Mouse (Mus musculus): ENCODE data around the gene Tomm20. TPM values are rescaled to one million over a fixed set of nuclear protein-coding genes. Genes with fewer than 3 reads are reported as not detected.

The Tomm20 gene
- polyA plus RNA-seq, 1 experiment, result 184 TPM

GRCm38 (mm10) chr8:126968107-126968506 lies 22.5 kb upstream of the Tomm20 start:
- WGBS, result 89% methylated on average over 6 of the region's 6 CpGs
- DNase-seq, result no peak
- Histone ChIP-seq H3K4me3 (replicated peaks; ENCODE audit: extremely low read depth, low read depth, low read length) (no peak overlapping the region), H3K4me1 (ENCODE audit: control insufficient read depth, insufficient read depth, low read length) (peaks cover 2% of the 10 kb centered on the region; the same call in 1 of the 2 replicates)
- TF ChIP-seq POLR2A (IDR thresholded peaks at IDR 0.05; ENCODE audit: borderline replicate concordance, extremely low read depth, low read depth, low read length) (no peak), CTCF (IDR thresholded peaks at IDR 0.05; ENCODE audit: insufficient read depth, low read length) (no peak)

- H3K4me3 ChIP-seq (replicated peaks; ENCODE audit: extremely low read depth, low read depth, low read length), result no peak overlapping the region
- TF ChIP-seq POLR2A (IDR thresholded peaks at IDR 0.05; ENCODE audit: borderline replicate concordance, extremely low read depth, low read depth, low read length) (no peak), CTCF (IDR thresholded peaks at IDR 0.05; ENCODE audit: insufficient read depth, low read length) (no peak)
- 80% methylated on average over 6 of the region's 6 CpGs for WGBS
- no peak for DNase-seq
- H3K4me1 ChIP-seq (ENCODE audit: control insufficient read depth, insufficient read depth, low read length), result peaks cover 2% of the 10 kb centered on the region; the same call in 1 of the 2 replicates
These were observed 19.6 kb upstream of the Tomm20 start for GRCm38 (mm10) chr8:126965246-126965645.

- no peak for DNase-seq
- H3K4me3 ChIP-seq (replicated peaks; ENCODE audit: extremely low read depth, low read depth, low read length), result no peak overlapping the region
- WGBS, result 81% methylated on average over 1 of the region's 1 CpGs
- TF ChIP-seq CTCF (IDR thresholded peaks at IDR 0.05; ENCODE audit: insufficient read depth, low read length) (no peak), POLR2A (IDR thresholded peaks at IDR 0.05; ENCODE audit: borderline replicate concordance, extremely low read depth, low read depth, low read length) (no peak)
- no peaks in the 10 kb centered on the region for H3K4me1 ChIP-seq (ENCODE audit: control insufficient read depth, insufficient read depth, low read length)
These were observed 17.2 kb upstream of the Tomm20 start for GRCm38 (mm10) chr8:126962871-126963270.

- H3K4me3 ChIP-seq (replicated peaks; ENCODE audit: extremely low read depth, low read depth, low read length), result no peak overlapping the region
- 85% methylated on average over 3 of the region's 3 CpGs for WGBS
- no peak for DNase-seq
- no peaks in the 10 kb centered on the region for H3K4me1 ChIP-seq (ENCODE audit: control insufficient read depth, insufficient read depth, low read length)
- no peak for TF ChIP-seq CTCF (IDR thresholded peaks at IDR 0.05; ENCODE audit: insufficient read depth, low read length)
- TF ChIP-seq POLR2A (IDR thresholded peaks at IDR 0.05; ENCODE audit: borderline replicate concordance, extremely low read depth, low read depth, low read length), result no peak
These were observed 15.9 kb upstream of the Tomm20 start for GRCm38 (mm10) chr8:126961516-126961915.

GRCm38 (mm10) chr8:126951900-126952636 lies 6.4 kb upstream of the Tomm20 start:
- WGBS, result 86% methylated on average over 11 of the region's 11 CpGs
- H3K4me3 ChIP-seq (replicated peaks; ENCODE audit: extremely low read depth, low read depth, low read length), result no peak overlapping the region
- H3K4me1 ChIP-seq (ENCODE audit: control insufficient read depth, insufficient read depth, low read length), result no peaks in the 10 kb centered on the region
- DNase-seq, result no peak
- no peak for TF ChIP-seq CTCF (IDR thresholded peaks at IDR 0.05; ENCODE audit: insufficient read depth, low read length)
- no peak for TF ChIP-seq POLR2A (IDR thresholded peaks at IDR 0.05; ENCODE audit: borderline replicate concordance, extremely low read depth, low read depth, low read length)

GRCm38 (mm10) chr8:126949527-126949926 lies 3.9 kb upstream of the Tomm20 start:
- WGBS, result 74% methylated on average over 2 of the region's 2 CpGs
- DNase-seq, result no peak
- H3K4me1 ChIP-seq (ENCODE audit: control insufficient read depth, insufficient read depth, low read length), result peaks cover 4% of the 10 kb centered on the region; the same call in 1 of the 2 replicates
- no peak overlapping the region for H3K4me3 ChIP-seq (replicated peaks; ENCODE audit: extremely low read depth, low read depth, low read length)
- TF ChIP-seq POLR2A (IDR thresholded peaks at IDR 0.05; ENCODE audit: borderline replicate concordance, extremely low read depth, low read depth, low read length) (no peak), CTCF (IDR thresholded peaks at IDR 0.05; ENCODE audit: insufficient read depth, low read length) (no peak)

- Histone ChIP-seq H3K4me1 (ENCODE audit: control insufficient read depth, insufficient read depth, low read length) (peaks cover 7% of the 10 kb centered on the region; the same call in 1 of the 2 replicates), H3K4me3 (replicated peaks; ENCODE audit: extremely low read depth, low read depth, low read length) (no peak overlapping the region)
- DNase-seq, result no peak
- no peak for TF ChIP-seq CTCF (IDR thresholded peaks at IDR 0.05; ENCODE audit: insufficient read depth, low read length)
- no peak for TF ChIP-seq POLR2A (IDR thresholded peaks at IDR 0.05; ENCODE audit: borderline replicate concordance, extremely low read depth, low read depth, low read length)
- WGBS, result 69% methylated on average over 7 of the region's 7 CpGs
These were observed 800 bp upstream of the Tomm20 start for GRCm38 (mm10) chr8:126946444-126946843.

DNA sequence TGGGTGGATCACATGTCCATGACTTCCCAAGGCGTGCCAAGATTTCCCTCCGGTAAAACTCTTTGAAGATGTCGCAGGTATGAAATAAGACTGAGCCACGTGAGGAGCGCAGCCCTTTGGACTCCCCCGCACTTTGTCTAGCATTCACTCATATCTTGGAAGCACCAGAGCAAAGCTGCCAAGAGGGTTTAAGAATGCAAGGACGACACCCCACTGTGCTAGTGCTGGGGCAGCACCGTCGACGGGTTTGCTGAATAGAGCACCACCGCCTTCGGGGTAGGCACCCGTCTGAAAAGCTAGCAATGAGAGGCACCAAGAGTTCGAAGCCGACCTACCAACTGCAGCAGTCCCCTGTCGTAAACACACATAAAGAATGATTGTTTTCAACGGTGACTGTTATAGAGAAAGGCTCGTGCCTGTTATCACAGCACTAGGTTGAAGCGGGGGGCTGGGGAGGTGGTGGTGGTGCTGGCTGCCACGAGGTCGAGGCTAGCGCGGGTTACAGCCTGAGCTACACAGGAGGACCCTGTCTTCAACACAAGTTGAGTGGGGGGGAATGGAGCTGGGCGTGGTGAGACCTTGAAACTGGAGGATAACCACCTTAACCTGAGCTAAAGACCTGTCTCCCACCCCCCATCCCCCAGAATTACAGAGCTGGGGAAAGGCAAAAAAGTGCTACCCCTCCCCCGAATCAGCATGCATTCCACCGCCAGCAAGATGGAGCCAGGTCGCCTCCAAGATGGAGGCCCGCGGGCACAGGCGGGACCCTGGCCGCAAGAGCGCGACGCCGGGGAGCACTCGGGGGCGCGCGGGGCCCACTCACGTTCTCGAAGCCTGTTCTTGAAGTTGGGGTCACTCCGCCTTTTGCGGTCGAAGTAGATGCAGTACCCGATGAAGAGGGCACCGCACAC lies 608 bp downstream of the Tomm20 start:
- TF ChIP-seq CTCF (IDR thresholded peaks at IDR 0.05; ENCODE audit: insufficient read depth, low read length) (no peak), POLR2A (IDR thresholded peaks at IDR 0.05; ENCODE audit: borderline replicate concordance, extremely low read depth, low read depth, low read length) (no peak)
- DNase-seq, result no peak
- H3K4me3 ChIP-seq (replicated peaks; ENCODE audit: extremely low read depth, low read depth, low read length), result peak overlapping the region; percentile 79
- peaks cover 7% of the 10 kb centered on the region; the same call in 1 of the 2 replicates for H3K4me1 ChIP-seq (ENCODE audit: control insufficient read depth, insufficient read depth, low read length)
- WGBS, result under 1% methylated on average over 46 of the region's 46 CpGs

DNA sequence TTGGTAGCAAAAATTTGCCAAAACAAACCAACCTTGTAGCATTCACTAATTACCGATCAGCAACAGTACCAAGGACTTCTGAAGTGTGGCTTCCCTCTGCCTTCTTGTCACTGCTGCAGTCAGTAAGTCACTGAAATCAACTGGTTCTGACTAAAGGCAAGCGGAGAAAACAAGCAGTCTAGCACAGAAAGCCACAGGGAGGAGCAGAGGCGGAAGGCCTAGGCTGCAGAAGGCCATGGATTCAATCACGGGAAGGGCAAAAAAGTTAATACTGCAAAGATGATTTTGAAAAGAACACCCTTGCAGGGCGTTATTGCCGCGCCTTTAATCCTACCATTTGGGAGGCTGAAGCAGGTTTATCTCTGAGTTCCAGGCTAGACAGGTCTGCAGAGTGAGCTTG lies 2.1 kb downstream of the Tomm20 start:
- Histone ChIP-seq H3K4me1 (ENCODE audit: control insufficient read depth, insufficient read depth, low read length) (peaks cover 7% of the 10 kb centered on the region; the same call in 1 of the 2 replicates), H3K4me3 (replicated peaks; ENCODE audit: extremely low read depth, low read depth, low read length) (no peak overlapping the region)
- WGBS, result 82% methylated on average over 7 of the region's 7 CpGs
- DNase-seq, result no peak
- TF ChIP-seq CTCF (IDR thresholded peaks at IDR 0.05; ENCODE audit: insufficient read depth, low read length), result no peak
- no peak for TF ChIP-seq POLR2A (IDR thresholded peaks at IDR 0.05; ENCODE audit: borderline replicate concordance, extremely low read depth, low read depth, low read length)
